Mouse (Mus musculus) liver, adult 2 months (tissue): ENCODE data around the gene Dip2c.

Experiments used
- CTCF ChIP-seq: fragments of 200-500 bp; IDR thresholded peaks from 2 replicates; pipeline ENCODE4 v1.5.1; 2011; ENCODE audit warnings: low read depth, low read length, control low read depth
- POLR2A ChIP-seq: fragments of 200-500 bp; IDR thresholded peaks from 2 replicates; pipeline ENCODE4 v1.6.1; 2011; ENCODE audit warnings: low read length, control low read depth; ENCODE audit not compliant: insufficient read depth; ENCODE audit errors: extremely low read depth

GRCm38 (mm10) chr13:9261748-9262147 lies 14.6 kb upstream of the Dip2c start:
- TF ChIP-seq CTCF (no peak), POLR2A (no peak)
